Mouse (Mus musculus) liver, embryonic 16.5 days (tissue): ENCODE measurements at regions not wholly inside any gene's neighbourhood (a gene's known extent, or its start where the extent isn't known, plus 50 kb on each side); places are given as distances from the start of the nearest gene placed in this dataset.

ENCODE experiments used
- ATAC-seq: fragments of 200-750 bp; cut with Nextera tagmentation; 2 replicates; pipeline ENCODE4 v1.8.0; 2017; ENCODE audit warnings: low read depth, mild to moderate bottlenecking, moderate number of reproducible peaks, moderate library complexity
- H3K27ac ChIP-seq: fragments of 300-500 bp; sonication (generic); 2 replicates; pipeline ENCODE4 v1.5.1; 2014; ENCODE audit warnings: mild to moderate bottlenecking, low read length
- H3K27me3 ChIP-seq: fragments of 300-500 bp; sonication (generic); 2 replicates; pipeline ENCODE4 v1.6.1; 2014; ENCODE audit warnings: low read depth, low read length, mixed read lengths; ENCODE audit not compliant: control insufficient read depth, insufficient read depth
- H3K36me3 ChIP-seq: fragments of 300-500 bp; sonication (generic); 2 replicates; pipeline ENCODE4 v1.6.1; 2014; ENCODE audit warnings: mild to moderate bottlenecking; ENCODE audit not compliant: control insufficient read depth, insufficient read depth
- H3K4me1 ChIP-seq: fragments of 300-500 bp; sonication (generic); 2 replicates; pipeline ENCODE4 v1.6.1; 2014; ENCODE audit warnings: low read depth, low read length, mixed read lengths; ENCODE audit not compliant: control insufficient read depth
- H3K4me2 ChIP-seq: fragments of 300-500 bp; sonication (generic); 2 replicates; pipeline ENCODE4 v1.6.1; 2014; ENCODE audit warnings: low read depth, low read length, mixed read lengths
- H3K4me3 ChIP-seq: fragments of 300-500 bp; sonication (generic); 2 replicates; pipeline ENCODE4 v1.5.1; 2014; ENCODE audit warnings: low read depth, mild to moderate bottlenecking, low read length
- H3K9ac ChIP-seq: fragments of 300-500 bp; sonication (generic); 2 replicates; pipeline ENCODE4 v1.6.1; 2014; ENCODE audit warnings: low read depth, low read length
- H3K9me3 ChIP-seq: fragments of 300-500 bp; sonication (generic); replicated peaks from 2 replicates; pipeline ENCODE4 v1.6.1; 2016; ENCODE audit warnings: low read length; ENCODE audit not compliant: control insufficient read depth
- WGBS: fragments of 180-500 bp; shearing (Covaris S2); extraction: QIAGEN DNeasy Blood & Tissue Kit; methylation state at CpG from one replicate; pipeline ENCODE4 v1.1.7; 2014; ENCODE audit not compliant: insufficient replicate concordance; 5-methylcytosine and 5-hydroxymethylcytosine counted together

- H3K9me3 ChIP-seq: no peaks in the 10 kb centered on the region
- H3K9ac ChIP-seq: no peak overlapping the region
- WGBS: 62% methylated on average over 11 of the region's 11 CpGs
- no peak overlapping the region for H3K4me2 ChIP-seq
- H3K27me3 ChIP-seq: no peaks in the 10 kb centered on the region
- H3K4me3 ChIP-seq: no peak overlapping the region
- no peaks in the 10 kb centered on the region for H3K4me1 ChIP-seq
- ATAC-seq: no peak
- H3K36me3 ChIP-seq: no peaks in the 10 kb centered on the region
- no peak overlapping the region for H3K27ac ChIP-seq
These were observed 227.2 kb upstream of the Zfp637 start for GRCm38 (mm10) chr6:117613656-117614350.

- Histone ChIP-seq H3K27ac (no peak overlapping the region), H3K4me1 (no peaks in the 10 kb centered on the region), H3K36me3 (no peaks in the 10 kb centered on the region), H3K9me3 (no peaks in the 10 kb centered on the region), H3K9ac (no peak overlapping the region), H3K4me3 (no peak overlapping the region), H3K27me3 (no peaks in the 10 kb centered on the region), H3K4me2 (no peak overlapping the region)
- 57% methylated on average over 6 of the region's 6 CpGs for WGBS
- no peak for ATAC-seq
These were observed 226.6 kb upstream of the Zfp637 start for GRCm38 (mm10) chr6:117614386-117614785.

- Histone ChIP-seq H3K27me3 (no peaks in the 10 kb centered on the region), H3K27ac (no peak overlapping the region), H3K4me3 (no peak overlapping the region), H3K4me2 (no peak overlapping the region), H3K36me3 (no peaks in the 10 kb centered on the region), H3K4me1 (no peaks in the 10 kb centered on the region), H3K9me3 (no peaks in the 10 kb centered on the region), H3K9ac (no peak overlapping the region)
- WGBS: 66% methylated on average over 6 of the region's 6 CpGs
- ATAC-seq: no peak
These were observed 223.8 kb upstream of the Zfp637 start for GRCm38 (mm10) chr6:117617168-117617567.

GRCm38 (mm10) chr6:117617951-117618350 is 223.0 kb upstream of the Zfp637 start:
- Histone ChIP-seq H3K9me3 (no peaks in the 10 kb centered on the region), H3K9ac (no peak overlapping the region), H3K36me3 (no peaks in the 10 kb centered on the region), H3K4me2 (no peak overlapping the region), H3K27ac (no peak overlapping the region), H3K4me1 (no peaks in the 10 kb centered on the region), H3K27me3 (no peaks in the 10 kb centered on the region), H3K4me3 (no peak overlapping the region)
- ATAC-seq: no peak
- 61% methylated on average over 4 of the region's 4 CpGs for WGBS

- Histone ChIP-seq H3K27me3 (no peaks in the 10 kb centered on the region), H3K27ac (no peak overlapping the region), H3K4me3 (no peak overlapping the region), H3K4me2 (no peak overlapping the region), H3K4me1 (no peaks in the 10 kb centered on the region), H3K9ac (no peak overlapping the region), H3K36me3 (no peaks in the 10 kb centered on the region), H3K9me3 (no peaks in the 10 kb centered on the region)
- ATAC-seq: no peak
- 39% methylated on average over 2 of the region's 2 CpGs for WGBS
These were observed 221.4 kb upstream of the Zfp637 start for GRCm38 (mm10) chr6:117619606-117620005.

GRCm38 (mm10) chr6:117622446-117622845 is 218.5 kb upstream of the Zfp637 start:
- Histone ChIP-seq H3K4me2 (no peak overlapping the region), H3K27me3 (no peaks in the 10 kb centered on the region), H3K9me3 (no peaks in the 10 kb centered on the region), H3K36me3 (no peaks in the 10 kb centered on the region), H3K27ac (no peak overlapping the region), H3K4me3 (no peak overlapping the region), H3K4me1 (no peaks in the 10 kb centered on the region), H3K9ac (no peak overlapping the region)
- whole genome bisulfite sequencing: 48% methylated on average over 6 of the region's 6 CpGs
- ATAC-seq: no peak

GRCm38 (mm10) chr6:117622946-117623345 is 218.0 kb upstream of the Zfp637 start:
- Histone ChIP-seq H3K4me1 (no peaks in the 10 kb centered on the region), H3K9ac (no peak overlapping the region), H3K9me3 (no peaks in the 10 kb centered on the region), H3K27me3 (no peaks in the 10 kb centered on the region), H3K36me3 (no peaks in the 10 kb centered on the region), H3K4me2 (no peak overlapping the region), H3K4me3 (no peak overlapping the region), H3K27ac (no peak overlapping the region)
- ATAC-seq: no peak

GRCm38 (mm10) chr6:117625716-117626115 is 215.3 kb upstream of the Zfp637 start:
- no peak for ATAC-seq

GRCm38 (mm10) chr6:117627461-117627860 is 213.5 kb upstream of the Zfp637 start:
- Histone ChIP-seq H3K27me3 (no peaks in the 10 kb centered on the region), H3K4me2 (no peak overlapping the region), H3K36me3 (no peaks in the 10 kb centered on the region), H3K4me3 (no peak overlapping the region), H3K9me3 (no peaks in the 10 kb centered on the region), H3K4me1 (no peaks in the 10 kb centered on the region), H3K9ac (no peak overlapping the region), H3K27ac (no peak overlapping the region)
- no peak for ATAC-seq
- WGBS: 60% methylated on average over 3 of the region's 3 CpGs

More at GRCm38 (mm10) chr6:117625716-117626115, 215.3 kb upstream of the Zfp637 start:
- no peaks in the 10 kb centered on the region for H3K9me3 ChIP-seq
- H3K36me3 ChIP-seq: no peaks in the 10 kb centered on the region
- no peak overlapping the region for H3K4me2 ChIP-seq
- H3K27ac ChIP-seq: no peak overlapping the region
- 38% methylated on average over 5 of the region's 5 CpGs for WGBS
- no peaks in the 10 kb centered on the region for H3K4me1 ChIP-seq
- no peak overlapping the region for H3K9ac ChIP-seq
- no peak overlapping the region for H3K4me3 ChIP-seq
- no peaks in the 10 kb centered on the region for H3K27me3 ChIP-seq
